Mouse (Mus musculus) thymus, postnatal 25 days (tissue): Measurements from ENCODE around the gene Pebp1.

ENCODE experiments used
- DNase-seq: peaks from one replicate; pipeline ENCODE4 v3.0.0; 2022

The Pebp1 gene

DNA sequence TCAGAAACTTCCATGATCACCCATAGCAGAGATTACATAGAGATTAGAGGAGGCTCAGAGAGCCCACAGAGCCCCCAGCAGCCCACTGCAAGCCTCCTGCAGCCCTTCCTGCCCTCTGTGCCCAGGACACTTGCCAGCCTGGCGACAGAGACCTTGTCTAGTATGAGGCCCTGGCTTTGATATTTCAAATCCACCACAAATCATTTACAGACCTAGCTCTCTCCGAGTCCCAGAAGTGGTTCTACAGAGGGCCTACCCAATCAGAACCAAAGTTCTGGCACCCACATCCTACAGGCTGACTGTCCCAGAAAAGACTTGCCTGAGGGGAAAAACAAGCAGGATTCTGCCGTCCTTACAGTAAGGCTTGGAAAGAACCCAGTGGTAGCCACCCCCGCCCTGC is 2.2 kb downstream of the Pebp1 start:
- no peak for DNase-seq

- DNase-seq, result no peak
Observed at GRCm38 (mm10) chr5:117284682-117285081, 2.7 kb downstream of the Pebp1 start.

GRCm38 (mm10) chr5:117284029-117284428 is 3.4 kb downstream of the Pebp1 start:
- DNase-seq, result no peak

GRCm38 (mm10) chr5:117282360-117282759 is 5.1 kb downstream of the Pebp1 start:
- DNase-seq, result no peak

DNA sequence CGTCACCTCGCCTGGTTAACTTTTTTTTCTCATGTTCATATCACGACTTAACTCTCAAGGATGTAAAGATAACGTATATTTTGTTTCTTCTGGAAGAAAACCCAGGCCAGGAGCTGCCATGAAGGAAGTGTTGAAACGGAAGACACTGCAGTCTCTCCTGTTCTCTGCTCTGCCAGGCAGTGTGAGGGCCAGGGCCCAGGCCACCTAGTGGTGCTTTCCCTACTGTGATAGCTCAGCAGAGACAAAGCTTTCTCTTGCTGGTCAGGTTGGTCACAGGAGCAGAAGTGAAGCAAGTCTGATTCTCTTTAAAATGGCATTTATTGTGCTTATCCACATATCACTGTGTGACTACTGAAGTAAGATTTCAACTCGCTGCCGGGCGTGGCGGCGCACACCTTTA is 5.9 kb downstream of the Pebp1 start:
- no peak for DNase-seq

- no peak for DNase-seq
Observed at GRCm38 (mm10) chr5:117279669-117280050, 7.8 kb downstream of the Pebp1 start.

- no peak for DNase-seq
Observed at GRCm38 (mm10) chr5:117278809-117279668, 8.4 kb downstream of the Pebp1 start.

- no peak for DNase-seq
Observed at GRCm38 (mm10) chr5:117277784-117278183, 9.6 kb downstream of the Pebp1 start.

DNA sequence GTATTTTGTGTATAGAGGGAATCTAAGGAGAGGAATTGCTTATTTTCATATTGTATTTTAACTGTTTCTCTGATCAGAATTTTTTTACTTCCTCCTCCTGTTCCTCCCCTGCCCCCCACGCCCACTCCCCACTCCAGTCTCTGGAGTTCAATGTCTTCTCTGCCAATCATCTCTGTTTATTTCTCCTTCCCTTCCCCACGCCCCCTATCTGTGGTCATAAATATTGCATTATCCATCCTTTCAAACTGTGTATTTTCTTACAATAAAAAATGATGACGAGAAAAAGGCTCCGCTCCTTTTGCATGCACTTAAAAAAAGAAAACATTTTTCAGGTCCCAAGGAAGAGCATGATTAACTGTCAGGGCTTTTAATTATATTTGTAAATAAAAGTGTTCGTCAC is 12.6 kb downstream of the Pebp1 start:
- DNase-seq, result no peak

DNA sequence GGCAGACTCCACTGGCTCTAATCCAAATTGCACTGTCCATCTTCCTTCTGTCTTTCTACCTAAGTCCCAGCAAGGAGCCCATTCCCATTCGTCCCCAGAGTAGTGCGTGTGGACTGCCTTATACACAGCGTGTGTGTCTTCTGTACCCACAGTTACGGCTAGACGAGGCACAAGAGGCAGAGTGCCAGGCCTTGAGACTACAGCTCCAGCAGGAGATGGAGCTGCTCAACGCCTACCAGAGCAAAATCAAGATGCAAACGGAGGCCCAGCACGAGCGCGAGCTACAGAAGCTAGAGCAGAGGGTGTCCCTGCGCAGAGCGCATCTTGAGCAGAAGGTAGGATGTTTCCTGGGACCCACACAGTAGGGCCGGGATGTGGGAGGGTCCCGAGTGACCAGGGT is 15.5 kb downstream of the Pebp1 start:
- DNase-seq, result no peak

DNA sequence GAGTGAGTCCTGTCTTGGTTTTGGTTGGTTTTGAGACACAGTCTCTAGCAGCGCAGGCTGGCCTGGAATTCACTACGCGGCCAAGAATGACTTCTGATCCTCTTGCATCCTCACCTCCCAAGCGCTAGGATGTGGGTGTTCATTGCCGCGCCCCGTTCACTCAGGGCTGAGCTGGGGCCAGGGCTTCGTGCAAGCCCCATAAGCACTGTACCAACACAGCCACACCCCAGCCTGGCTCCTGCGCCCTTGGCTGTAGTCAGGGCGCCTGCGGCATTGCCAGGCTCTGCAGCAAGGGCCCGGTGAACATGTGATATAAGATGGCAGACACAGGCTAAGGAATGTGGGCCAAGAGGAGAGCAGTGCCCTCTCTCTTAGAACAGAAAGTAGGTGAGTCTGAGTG is 18.0 kb downstream of the Pebp1 start:
- no peak for DNase-seq

- DNase-seq, result no peak
Observed at GRCm38 (mm10) chr5:117268749-117269148, 18.7 kb downstream of the Pebp1 start.

DNA sequence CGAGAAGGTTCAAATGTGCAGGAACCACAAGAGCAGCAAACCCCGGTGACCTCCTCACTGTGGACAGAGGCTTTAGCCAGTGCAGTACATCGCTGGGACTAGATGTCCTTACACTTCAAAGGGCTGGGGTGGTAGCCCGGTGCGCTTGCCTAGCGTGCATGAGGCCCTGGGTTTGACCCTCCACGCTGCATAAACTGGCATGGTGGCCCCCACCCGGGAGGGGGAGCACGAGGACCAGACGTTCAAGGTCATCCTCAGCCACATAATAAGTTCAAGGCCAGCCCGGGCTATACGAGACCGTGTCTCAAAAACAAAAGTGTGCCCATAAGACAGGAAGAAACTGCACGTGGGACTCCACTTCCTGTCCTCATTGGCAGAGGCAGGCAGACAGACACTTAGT is 19.5 kb downstream of the Pebp1 start:
- no peak for DNase-seq

DNA sequence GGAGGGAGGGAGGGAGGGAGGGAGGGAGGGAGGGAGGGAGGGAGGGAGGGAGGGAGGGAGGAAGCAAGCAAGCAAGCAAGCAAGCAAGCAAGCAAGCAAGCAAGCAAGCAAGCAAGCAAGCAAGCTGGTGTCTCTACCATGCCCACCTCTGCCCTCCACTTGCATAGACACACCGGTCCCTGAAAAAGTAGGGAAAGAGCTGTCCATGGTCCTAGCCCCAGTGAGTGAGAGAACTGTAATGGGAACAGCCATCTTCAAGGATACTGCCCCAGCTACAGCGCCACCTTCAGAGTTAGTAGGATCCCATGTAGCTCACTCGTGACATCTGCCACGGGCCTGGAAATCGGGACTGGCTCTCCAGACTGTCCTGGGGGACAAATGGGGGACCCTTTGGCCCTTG is 22.7 kb downstream of the Pebp1 start:
- DNase-seq, result no peak

GRCm38 (mm10) chr5:117263566-117263965 is 23.9 kb downstream of the Pebp1 start:
- no peak for DNase-seq

- no peak for DNase-seq
Observed at GRCm38 (mm10) chr5:117258276-117258675, 29.1 kb downstream of the Pebp1 start.

DNA sequence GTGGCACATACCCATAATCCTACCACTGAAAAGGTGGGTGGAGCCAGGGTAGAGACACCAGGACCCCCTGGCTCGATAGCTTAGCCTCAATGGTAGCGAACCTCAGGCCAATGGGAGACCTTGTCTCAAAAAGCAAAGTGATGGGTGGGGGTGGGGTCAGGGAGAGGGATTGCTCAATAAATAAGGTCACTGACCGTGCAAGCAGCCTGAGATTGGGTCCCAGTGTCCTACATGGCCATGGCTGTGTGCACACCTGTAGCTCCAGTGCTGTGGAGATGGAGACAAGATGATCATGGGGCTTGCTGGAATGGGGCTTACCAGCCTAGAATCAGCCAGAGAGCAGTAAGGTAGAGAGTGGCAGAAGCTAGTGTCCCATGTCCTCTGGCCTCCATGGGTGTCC is 35.7 kb downstream of the Pebp1 start:
- no peak for DNase-seq

DNA sequence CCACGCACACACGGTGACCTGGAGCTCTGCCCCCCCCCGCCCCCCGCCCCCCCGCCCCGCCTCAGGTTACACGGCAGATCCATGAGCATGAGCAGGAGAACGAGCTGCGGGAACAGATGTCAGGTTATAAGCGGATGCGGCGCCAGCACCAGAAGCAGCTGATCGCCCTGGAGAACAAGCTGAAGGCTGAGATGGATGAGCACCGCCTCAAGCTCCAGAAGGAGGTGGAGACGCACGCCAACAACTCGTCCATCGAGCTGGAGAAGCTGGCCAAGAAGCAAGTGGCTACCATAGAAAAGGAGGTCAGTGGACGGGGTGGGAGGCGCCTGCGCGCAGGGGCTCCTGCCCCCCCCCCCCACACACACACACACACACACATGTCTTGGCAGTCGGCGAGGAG is 36.6 kb downstream of the Pebp1 start:
- DNase-seq, result no peak

- DNase-seq, result no peak
Observed at GRCm38 (mm10) chr5:117248351-117248750, 39.1 kb downstream of the Pebp1 start.

DNA sequence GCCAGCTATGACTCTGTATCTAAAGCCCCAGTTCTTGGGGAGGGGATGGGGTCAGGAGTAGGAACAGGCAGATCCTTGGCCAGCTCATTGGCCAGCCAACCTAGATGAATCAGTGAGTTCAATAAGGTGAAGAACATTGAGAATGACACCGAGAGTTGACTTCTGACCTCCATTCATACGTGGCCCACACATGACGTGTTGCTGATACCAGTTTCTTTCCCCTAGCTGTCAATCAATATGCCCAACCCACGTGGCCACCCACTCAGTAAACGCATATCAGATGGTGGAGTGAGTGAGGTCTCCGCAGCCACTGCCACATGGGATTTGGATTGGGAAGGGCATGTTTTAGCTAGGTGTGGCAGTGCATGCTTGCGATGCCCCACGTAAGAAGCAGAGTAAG is 42.3 kb downstream of the Pebp1 start:
- DNase-seq, result no peak

DNA sequence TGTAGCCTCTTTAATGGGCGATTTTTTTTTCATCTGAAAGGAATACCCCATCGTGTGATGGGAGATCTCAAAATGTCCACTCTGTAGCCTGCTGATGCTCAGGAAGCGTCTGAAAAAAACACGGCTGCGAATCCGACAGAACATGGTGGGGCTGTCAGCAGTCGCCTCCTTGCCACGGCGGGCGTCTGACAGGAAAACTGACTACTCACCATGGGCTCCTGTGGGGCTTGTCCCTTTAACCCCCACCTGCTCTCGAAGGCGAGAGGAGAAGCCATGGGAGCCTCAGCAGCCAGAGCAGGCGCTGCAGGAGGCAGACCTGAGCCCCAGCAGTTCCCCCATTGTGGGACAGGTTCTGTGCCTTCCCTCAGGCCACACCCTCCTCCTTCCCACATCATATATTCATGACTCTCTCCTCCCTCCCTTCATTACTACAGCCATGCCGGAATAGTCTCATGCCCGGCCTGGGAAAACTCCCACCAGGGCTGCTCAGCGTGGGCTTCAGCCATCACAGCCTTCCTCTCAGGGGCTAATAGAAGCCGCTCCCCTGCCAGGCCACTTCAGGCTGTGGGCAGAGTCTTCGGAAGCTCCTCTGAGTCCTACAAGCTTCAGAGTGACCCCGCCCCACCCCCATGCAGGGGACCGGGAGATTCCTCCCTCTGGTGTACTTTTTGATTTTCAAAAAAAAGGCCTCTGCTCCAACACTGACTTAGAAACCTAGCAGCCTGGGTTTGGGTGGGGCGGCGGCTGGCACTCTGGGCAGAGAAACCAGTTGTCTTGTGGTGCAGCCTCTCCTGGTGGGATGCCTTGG is 44.5 kb downstream of the Pebp1 start:
- no peak for DNase-seq

DNA sequence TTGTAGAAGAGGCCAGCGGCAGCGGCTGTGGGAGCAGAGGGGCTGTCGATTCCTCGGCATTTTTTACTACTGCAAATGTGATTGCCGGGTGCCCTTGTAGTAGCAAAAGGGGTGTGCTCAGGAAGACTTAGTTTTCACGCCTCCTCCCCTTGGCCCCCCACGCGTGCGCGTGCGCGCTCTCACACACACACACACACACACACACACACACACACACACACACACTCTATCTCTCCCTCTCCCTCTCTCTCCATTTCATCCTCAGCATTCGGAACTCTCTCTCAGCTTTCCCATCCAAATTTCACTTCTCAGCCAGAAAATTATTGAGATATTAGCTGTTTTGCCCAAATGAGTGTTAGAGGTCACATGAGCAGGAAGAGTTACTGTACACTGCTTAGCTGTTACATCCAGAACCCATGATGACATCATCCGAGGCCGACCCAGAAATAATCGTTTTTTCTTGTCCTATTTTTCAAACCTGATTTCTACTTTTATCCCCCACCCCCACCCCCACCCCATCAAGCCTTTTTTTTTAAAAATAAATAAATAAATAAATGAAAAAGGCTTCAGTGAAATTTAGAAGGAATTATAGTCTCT is 45.4 kb downstream of the Pebp1 start:
- DNase-seq, result no peak

DNA sequence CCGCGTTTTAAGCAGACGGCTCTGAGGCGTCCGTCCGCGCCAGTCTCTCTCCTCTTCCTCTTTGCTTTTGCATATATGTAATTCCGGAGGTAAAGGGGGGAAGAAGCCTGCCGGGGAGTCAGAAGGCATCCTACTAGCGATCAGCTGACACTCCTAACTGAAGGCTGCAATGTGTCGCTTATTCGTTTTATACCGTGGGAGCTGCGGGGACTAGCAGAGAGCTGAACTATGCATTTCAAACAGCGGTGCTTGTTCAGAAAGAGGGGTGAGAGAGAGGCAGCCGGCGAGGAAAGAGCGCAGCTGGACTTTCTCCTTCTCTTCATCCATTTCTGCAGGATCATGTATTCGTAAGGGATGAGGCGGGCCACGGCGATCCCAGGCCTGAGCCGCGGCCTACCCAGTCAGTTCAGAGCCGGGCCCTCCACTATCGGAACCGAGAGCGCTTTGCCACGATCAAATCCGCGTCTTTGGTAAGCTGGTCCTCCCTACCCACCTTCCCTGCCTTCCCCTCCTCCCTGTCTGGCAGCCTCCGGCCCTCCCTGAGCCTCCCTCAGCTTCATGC is 46.6 kb downstream of the Pebp1 start:
- no peak for DNase-seq

GRCm38 (mm10) chr5:117240321-117240731 is 47.1 kb downstream of the Pebp1 start:
- DNase-seq, result no peak
